Mouse (Mus musculus) left cerebral cortex, adult 8-10 months (tissue): ENCODE results near the gene Gm1140. TPM values are rescaled to one million over a fixed set of nuclear protein-coding genes. Genes with fewer than 3 reads are reported as not detected.
"Not testable (repeated sequence)": the region's sequence is repeated elsewhere in the genome, so short reads cannot be mapped to it uniquely, and the experiment has no call there.

Experiments used
- DNase-seq, 2 experiments: peaks; one replicate each; pipeline ENCODE4 v3.0.0; 2022; ENCODE audit warnings: low spot score in 2 of 2
- total RNA-seq, 4 experiments: library from RNA; stranded (reverse); gene quantifications; 2 replicates each; pipeline ENCODE4 v1.2.4; 2022

The Gm1140 gene
- total RNA-seq: not detected

GRCm38 (mm10) chrX:67693462-67693861 is at the start of gene Gm1140:
Gene Gm1140, minus strand, starts transcription at chrX:67693562.
- not testable (repeated sequence) for DNase-seq

DNA sequence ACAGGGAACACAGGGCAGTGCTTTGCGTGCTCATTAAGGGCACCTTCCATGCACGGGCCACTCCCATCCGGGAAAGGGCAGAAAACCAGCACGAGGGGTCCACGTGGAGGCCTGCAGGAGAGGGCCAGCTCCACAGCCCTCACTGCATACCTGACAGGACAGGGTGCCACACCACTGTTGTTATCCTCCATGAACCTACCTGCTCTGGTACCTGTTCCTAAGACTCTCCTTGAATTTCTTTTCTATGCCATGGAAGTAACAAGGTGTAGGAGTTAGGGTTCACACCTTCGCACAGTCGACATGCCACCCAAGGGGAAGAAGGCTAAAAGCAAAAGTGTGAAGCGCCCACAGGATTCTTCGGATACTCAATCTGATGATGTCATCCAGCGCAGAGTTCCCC is 2.0 kb upstream of the Gm1140 start, which contains the start of gene Gm14692:
TSS of gene Gm14692 (plus strand) at position 301 of the 400 bp plus-strand sequence.
- DNase-seq: not testable (repeated sequence)

Other genes with a start within 250 kb of the Gm1140 start
- not detected for gene Gm14692, start 2.1 kb upstream of the Gm1140 start, total RNA-seq
- not detected for gene 4933436I01Rik, start 227.9 kb upstream of the Gm1140 start, total RNA-seq